Mouse (Mus musculus) MEL-GATA-1-ER (cell line): ENCODE measurements around the gene AI597479.

Experiments used
- DNase-seq: peaks from one replicate; pipeline ENCODE4 v3.0.0-alpha.2; 2012; ENCODE audit warnings: low read depth; ENCODE audit errors: extremely low read depth

Gene AI597479

GRCm38 (mm10) chr1:43159429-43159828 lies 60.9 kb downstream of the AI597479 start:
- no peak for DNase-seq

- no peak for DNase-seq
Measured at GRCm38 (mm10) chr1:43162394-43162793, 63.9 kb downstream of the AI597479 start.

GRCm38 (mm10) chr1:43163084-43163466 lies 64.6 kb downstream of the AI597479 start:
- no peak for DNase-seq

GRCm38 (mm10) chr1:43163467-43164418 lies 65.2 kb downstream of the AI597479 start:
- no peak for DNase-seq

GRCm38 (mm10) chr1:43164582-43164981 lies 66.1 kb downstream of the AI597479 start:
- no peak for DNase-seq
